Mouse (Mus musculus): ENCODE results near the gene Snrpd2. TPM values are rescaled to one million over a fixed set of nuclear protein-coding genes. Genes with fewer than 3 reads are reported as not detected.

Snrpd2 gene
- polyA plus RNA-seq, 1 experiment from 2014 or later = 108 TPM

DNA sequence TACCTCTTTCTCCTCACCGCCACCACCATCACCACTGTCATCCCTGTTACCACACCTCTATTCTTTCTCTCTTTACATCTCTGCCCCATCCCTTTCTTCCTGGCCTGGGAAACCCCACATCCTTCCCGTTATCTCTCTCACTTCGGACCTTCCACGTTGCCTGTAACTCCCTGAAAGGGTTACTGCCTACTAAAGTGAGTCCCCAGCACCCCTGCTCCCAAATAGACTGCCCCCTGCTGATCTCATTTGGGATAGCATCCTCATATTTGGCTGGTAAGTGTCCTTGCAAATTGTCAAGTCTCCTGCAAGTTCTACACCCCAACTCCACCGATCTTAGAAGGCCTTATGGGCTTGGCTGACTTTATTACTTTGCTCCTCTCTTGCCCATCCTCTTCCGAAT lies 47.2 kb downstream of the Snrpd2 start:
- POLR2A ChIA-PET = no interaction called here
- DNase-seq (ENCODE audit: low read depth, low spot score) (no peak), ATAC-seq (no peak)
- CTCF ChIA-PET = interaction anchor here (1.6 to 4.4 kb wide), 4 partner anchors 12 to 85 kb away, joined by 5 to 25 read pairs (median 16); no protein-coding TSS in a partner anchor
- no peaks in the 10 kb centered on the region for H3K27me3 ChIP-seq
- in situ Hi-C loops (cut with MboI; ENCODE audit: low pct_unique_long_range_greater_than_20kb) = no loop called here
- TF ChIP-seq CTCF (IDR thresholded peaks at IDR 0.05) = peak; percentile 68

DNA sequence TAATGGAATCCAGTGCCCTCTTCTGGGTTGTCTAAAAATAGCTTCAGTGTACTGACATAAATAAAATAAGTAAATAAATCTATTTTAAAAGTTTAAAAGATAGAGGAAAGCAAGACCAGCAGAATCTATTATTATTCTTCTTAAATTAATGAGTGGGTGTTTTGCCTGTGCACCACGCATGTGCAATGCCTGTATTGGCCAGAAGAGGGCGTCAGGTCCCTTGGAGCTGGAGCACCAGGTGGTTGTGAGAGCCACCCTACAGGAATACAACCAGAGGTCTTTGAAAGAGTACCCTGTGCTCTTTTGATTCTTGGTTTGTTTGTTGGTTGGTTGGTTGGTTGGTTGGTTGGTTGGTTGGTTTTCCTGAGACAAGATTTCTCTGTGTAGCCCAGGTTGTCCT lies 48.5 kb downstream of the Snrpd2 start:
- TF ChIP-seq CTCF (IDR thresholded peaks at IDR 0.05) = peak; percentile 67
- DNase-seq (ENCODE audit: low read depth, low spot score) = no peak
- ChIA-PET POLR2A (no interaction called here), CTCF (interaction anchor here (1.2 to 4.4 kb wide), 8 partner anchors 11 to 83 kb away, joined by 3 to 25 read pairs (median 4); no protein-coding TSS in a partner anchor)
- no peaks in the 10 kb centered on the region for H3K27me3 ChIP-seq
- ATAC-seq = no peak
- in situ Hi-C loops (cut with MboI; ENCODE audit: low pct_unique_long_range_greater_than_20kb) = no loop called here

DNA sequence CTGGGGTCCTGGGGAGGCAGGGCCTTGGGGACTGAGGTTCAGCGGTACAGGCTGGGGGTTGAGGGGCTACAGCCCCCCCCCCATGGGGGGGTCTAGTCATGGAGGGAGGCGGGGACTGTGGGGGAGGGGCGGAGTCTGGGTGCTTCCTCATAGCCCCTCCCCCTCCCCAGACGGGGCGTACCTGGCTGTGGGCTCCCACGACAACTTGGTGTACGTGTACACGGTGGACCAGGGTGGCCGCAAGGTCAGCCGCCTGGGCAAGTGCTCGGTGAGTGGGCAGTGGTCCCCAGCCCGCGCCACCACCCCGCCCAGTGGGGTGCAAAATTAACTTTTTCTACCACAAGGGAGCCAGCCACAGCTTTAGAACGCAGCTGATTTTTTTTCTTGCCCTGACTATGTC lies 52.1 kb downstream of the Snrpd2 start:
- in situ Hi-C loops (cut with MboI; ENCODE audit: low pct_unique_long_range_greater_than_20kb) = no loop called here
- H3K27me3 ChIP-seq = no peaks in the 10 kb centered on the region
- ChIA-PET POLR2A (interaction anchor here (0.7 kb wide), 1 partner anchor 46 kb away, joined by 4 read pairs; no protein-coding TSS in a partner anchor), CTCF (no interaction called here)
- no peak for TF ChIP-seq CTCF (IDR thresholded peaks at IDR 0.05)
- no peak for ATAC-seq
- no peak for DNase-seq (ENCODE audit: low read depth, low spot score)

DNA sequence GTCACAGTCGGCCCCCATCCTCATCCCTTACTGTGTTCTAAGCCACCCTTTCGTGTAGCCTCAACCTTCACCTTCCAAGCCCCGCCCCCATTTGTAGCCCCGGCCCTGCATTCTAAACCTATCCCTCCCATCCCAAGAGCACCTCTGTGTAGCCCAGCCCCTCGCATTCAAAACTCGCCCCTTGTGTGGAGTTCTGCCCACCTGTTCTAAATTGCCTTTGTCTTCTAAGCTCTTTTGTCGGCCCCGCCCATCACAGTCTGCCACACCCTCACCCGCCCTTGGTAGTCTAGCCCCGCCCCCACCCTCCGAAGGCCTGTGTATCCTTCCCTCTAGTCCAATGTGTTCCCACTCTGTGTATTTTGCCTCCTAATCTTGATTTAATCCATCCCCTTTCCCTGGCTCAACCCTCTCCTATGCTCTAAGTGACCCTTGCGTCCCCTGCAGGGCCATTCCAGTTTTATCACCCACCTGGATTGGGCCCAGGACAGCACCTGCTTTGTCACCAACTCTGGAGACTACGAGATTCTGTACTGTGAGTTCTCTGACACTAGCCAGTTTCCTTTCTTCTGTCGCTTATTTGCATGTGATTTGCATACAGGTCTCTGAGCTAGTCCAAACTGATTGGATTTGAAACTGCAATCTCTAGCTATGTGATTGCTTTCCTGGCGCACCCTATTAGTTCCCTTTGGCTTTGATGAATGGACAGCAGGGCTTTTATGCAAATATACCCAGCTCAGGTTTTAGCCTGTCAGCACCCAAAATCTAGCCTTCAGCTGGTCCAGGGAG lies 52.7 kb downstream of the Snrpd2 start:
- TF ChIP-seq CTCF (IDR thresholded peaks at IDR 0.05) = no peak
- no peak for ATAC-seq
- ChIA-PET POLR2A (no interaction called here), CTCF (interaction anchor here (0.9 to 2.0 kb wide), 4 partner anchors 18 to 37 kb away, joined by 3 to 10 read pairs (median 4); no protein-coding TSS in a partner anchor)
- no peaks in the 10 kb centered on the region for H3K27me3 ChIP-seq
- no peak for DNase-seq (ENCODE audit: low read depth, low spot score)
- in situ Hi-C loops (cut with MboI; ENCODE audit: low pct_unique_long_range_greater_than_20kb) = no loop called here

Other genes starting within 250 kb of the Snrpd2 start
- 23.7 TPM for gene Ccdc61, start 239.3 kb upstream of the Snrpd2 start, polyA plus RNA-seq (2021)
- 0.19 TPM for gene Nova2, start 223.8 kb upstream of the Snrpd2 start, polyA plus RNA-seq (2021)
- gene Nanos2, start 162.3 kb upstream of the Snrpd2 start, polyA plus RNA-seq (2021) = not detected
- gene Mypop, start 158.5 kb upstream of the Snrpd2 start, polyA plus RNA-seq (2021) = 15.3 TPM
- gene Irf2bp1, start 145.7 kb upstream of the Snrpd2 start, polyA plus RNA-seq (2021) = 31.5 TPM
- gene Foxa3, start 126.2 kb upstream of the Snrpd2 start, polyA plus RNA-seq (2021) = 0.09 TPM
- gene Sympk, start 125.3 kb upstream of the Snrpd2 start, polyA plus RNA-seq (2021) = 104 TPM
- gene Rsph6a, start 95.0 kb upstream of the Snrpd2 start, polyA plus RNA-seq (2021) = not detected
- 73.4 TPM for gene Dmwd, start 73.5 kb upstream of the Snrpd2 start, polyA plus RNA-seq (2021)
- gene Dmpk, start 65.9 kb upstream of the Snrpd2 start, polyA plus RNA-seq (2021) = 154 TPM
- 12.6 TPM for gene Six5, start 55.1 kb upstream of the Snrpd2 start, polyA plus RNA-seq (2021)
- 0.03 TPM for gene Gm4969, start 31.4 kb upstream of the Snrpd2 start, polyA plus RNA-seq (2021)
- 13.0 TPM for gene Fbxo46, start 29.9 kb upstream of the Snrpd2 start, polyA plus RNA-seq (2021)
- 15.8 TPM for gene Qpctl, start 431 bp upstream of the Snrpd2 start, polyA plus RNA-seq (2021)
- 0.08 TPM for gene Gipr, start 16.4 kb downstream of the Snrpd2 start, polyA plus RNA-seq (2021)
- gene Eml2, start 26.7 kb downstream of the Snrpd2 start, polyA plus RNA-seq (2021) = 73.6 TPM
- 0.19 TPM for gene Gpr4, start 62.8 kb downstream of the Snrpd2 start, polyA plus RNA-seq (2021)
- gene Opa3, start 78.6 kb downstream of the Snrpd2 start, polyA plus RNA-seq (2021) = 39.2 TPM
- gene Vasp, start 122.1 kb downstream of the Snrpd2 start, polyA plus RNA-seq (2021) = 142 TPM
- gene Ppm1n, start 130.3 kb downstream of the Snrpd2 start, polyA plus RNA-seq (2021) = 0.14 TPM
- gene Rtn2, start 132.9 kb downstream of the Snrpd2 start, polyA plus RNA-seq (2021) = 4.0 TPM
- 72.9 TPM for gene Fosb, start 160.3 kb downstream of the Snrpd2 start, polyA plus RNA-seq (2021)
- gene Ercc1, start 195.1 kb downstream of the Snrpd2 start, polyA plus RNA-seq (2021) = 40.9 TPM
- gene Cd3eap, start 209.8 kb downstream of the Snrpd2 start, polyA plus RNA-seq (2021) = 16.6 TPM
- gene Ppp1r13l, start 210.0 kb downstream of the Snrpd2 start, polyA plus RNA-seq (2021) = 11.9 TPM
- 26.2 TPM for gene Ercc2, start 232.3 kb downstream of the Snrpd2 start, polyA plus RNA-seq (2021)

All from Patski (cell line).